Mouse (Mus musculus) embryonic facial prominence, embryonic 15.5 days (tissue): ENCODE data around the gene Nap1l5. TPM values are rescaled to one million over a fixed set of nuclear protein-coding genes. Genes with fewer than 3 reads are reported as not detected.

ENCODE experiments used
- ATAC-seq: fragments of 200-750 bp; cut with Nextera tagmentation; 2 replicates; pipeline ENCODE4 v1.8.0; 2017; ENCODE audit warnings: low read depth, moderate TSS enrichment; ENCODE audit not compliant: insufficient number of reproducible peaks, low FRiP score, low TSS enrichment
- H3K27ac ChIP-seq: fragments of 300-500 bp; sonication (generic); replicated peaks from 2 replicates; pipeline ENCODE4 v1.5.1; 2015; ENCODE audit warnings: mild to moderate bottlenecking, inconsistent platforms
- H3K27me3 ChIP-seq: fragments of 300-500 bp; sonication (generic); 2 replicates; pipeline ENCODE4 v1.6.1; 2015; ENCODE audit warnings: inconsistent platforms
- H3K36me3 ChIP-seq: fragments of 300-500 bp; sonication (generic); 2 replicates; pipeline ENCODE4 v1.6.1; 2015; ENCODE audit warnings: mild to moderate bottlenecking, inconsistent platforms
- H3K4me1 ChIP-seq: fragments of 300-500 bp; sonication (generic); 2 replicates; pipeline ENCODE4 v1.6.1; 2015; ENCODE audit warnings: inconsistent platforms
- H3K4me2 ChIP-seq: fragments of 300-500 bp; sonication (generic); replicated peaks from 2 replicates; pipeline ENCODE4 v1.6.1; 2015; ENCODE audit warnings: mild to moderate bottlenecking, inconsistent platforms
- H3K4me3 ChIP-seq: fragments of 300-500 bp; sonication (generic); replicated peaks from 2 replicates; pipeline ENCODE4 v1.5.1; 2015; ENCODE audit warnings: mild to moderate bottlenecking, inconsistent platforms
- H3K9ac ChIP-seq: fragments of 300-500 bp; sonication (generic); 2 replicates; pipeline ENCODE4 v1.6.1; 2015; ENCODE audit warnings: inconsistent platforms
- H3K9me3 ChIP-seq: fragments of 300-500 bp; sonication (generic); replicated peaks from 2 replicates; pipeline ENCODE4 v1.6.1; 2016; ENCODE audit warnings: inconsistent platforms
- WGBS: fragments of 180-500 bp; shearing (Covaris S2); methylation state at CpG from one replicate; pipeline ENCODE4 v1.1.7; 2015; 5-methylcytosine and 5-hydroxymethylcytosine counted together
- polyA plus RNA-seq: library from polyadenylated mRNA; unstranded; fragments of >200 nt; fragmentation: Nextera tagmentation; extraction: Ambion mirVana; gene quantifications from 2 replicates; pipeline ENCODE4 v1.2.1, GENCODE M21; 2015

The Nap1l5 gene
- polyA plus RNA-seq, 1 experiment from 2014 or later, result 4.9 TPM

DNA sequence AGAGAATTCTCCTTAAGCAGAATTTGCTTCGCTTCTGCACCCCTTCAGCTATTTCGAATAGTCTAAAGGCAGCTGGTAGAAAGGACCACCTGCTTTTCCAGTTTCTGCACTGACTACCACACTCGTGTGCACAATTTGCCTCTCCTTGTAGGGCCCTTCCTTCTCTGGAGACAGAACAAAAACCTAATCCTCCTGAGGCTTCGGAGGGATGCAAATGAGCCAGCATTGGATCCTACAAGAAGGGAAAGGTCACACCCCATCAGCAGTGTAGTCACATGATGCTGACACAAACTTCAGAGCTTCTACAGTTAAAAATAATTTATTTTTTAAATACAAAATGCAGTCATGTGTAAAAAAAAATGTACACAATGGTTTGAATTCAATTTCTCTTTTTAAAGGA, 24.3 kb upstream of the Nap1l5 start:
- Histone ChIP-seq H3K4me2 (no peak overlapping the region), H3K36me3 (no peaks in the 10 kb centered on the region), H3K27me3 (no peaks in the 10 kb centered on the region), H3K9me3 (no peaks in the 10 kb centered on the region), H3K27ac (no peak overlapping the region), H3K9ac (no peak overlapping the region), H3K4me3 (no peak overlapping the region), H3K4me1 (no peaks in the 10 kb centered on the region)
- 77% methylated on average over 4 of the region's 4 CpGs for WGBS
- ATAC-seq, result no peak

DNA sequence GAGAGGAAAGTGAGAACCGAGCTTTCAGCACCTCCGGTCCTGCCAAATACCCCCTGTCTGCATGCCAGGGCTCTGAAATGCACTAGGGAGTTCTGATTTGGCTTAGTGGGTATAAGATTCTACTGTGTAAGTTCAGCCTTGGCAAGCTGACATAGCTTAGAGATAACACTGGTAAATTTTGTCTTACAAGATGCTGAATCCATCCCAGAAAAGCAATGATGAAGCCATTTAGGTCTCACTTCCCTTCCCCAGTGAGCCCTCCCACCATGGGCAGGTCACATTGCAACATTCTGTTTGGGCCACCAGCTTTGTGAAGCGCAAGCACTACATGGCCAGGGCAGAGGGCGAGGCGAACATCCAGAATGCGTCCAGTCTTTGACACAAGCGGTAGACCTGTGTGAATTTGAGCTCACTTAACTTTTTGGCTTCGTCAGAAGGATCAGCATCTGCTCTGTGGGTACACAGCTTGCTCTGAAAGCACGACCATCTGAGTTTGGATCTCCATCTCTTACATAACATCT, 23.1 kb upstream of the Nap1l5 start:
- Histone ChIP-seq H3K9ac (no peak overlapping the region), H3K36me3 (no peaks in the 10 kb centered on the region), H3K27me3 (no peaks in the 10 kb centered on the region), H3K27ac (no peak overlapping the region), H3K4me1 (no peaks in the 10 kb centered on the region), H3K4me3 (no peak overlapping the region), H3K9me3 (no peaks in the 10 kb centered on the region), H3K4me2 (no peak overlapping the region)
- WGBS, result 75% methylated on average over 9 of the region's 9 CpGs
- ATAC-seq, result no peak

DNA sequence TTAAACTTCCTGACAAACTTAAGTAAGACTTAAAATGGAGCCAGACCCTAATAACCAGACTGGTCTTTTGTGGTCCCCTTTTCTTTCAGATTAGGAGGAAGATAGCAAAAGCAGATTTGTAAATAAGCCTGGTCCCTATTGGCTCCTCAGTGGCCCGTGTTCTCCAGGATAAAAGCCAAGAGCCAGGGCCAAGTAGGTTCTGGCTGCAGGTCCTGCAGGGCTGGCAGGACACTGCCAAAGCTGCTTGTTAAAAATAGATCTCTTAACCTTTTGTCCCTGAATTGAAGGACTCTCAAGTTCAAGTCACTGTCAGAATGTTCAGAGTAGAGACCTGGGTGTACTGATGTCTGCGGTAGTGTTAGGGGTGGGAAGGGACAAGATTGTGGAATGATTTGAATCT, 21.0 kb upstream of the Nap1l5 start:
- 63% methylated on average over 2 of the region's 2 CpGs for WGBS
- Histone ChIP-seq H3K4me2 (no peak overlapping the region), H3K4me3 (no peak overlapping the region), H3K9me3 (no peaks in the 10 kb centered on the region), H3K4me1 (no peaks in the 10 kb centered on the region), H3K9ac (no peak overlapping the region), H3K27ac (no peak overlapping the region), H3K36me3 (no peaks in the 10 kb centered on the region), H3K27me3 (no peaks in the 10 kb centered on the region)
- no peak for ATAC-seq

DNA sequence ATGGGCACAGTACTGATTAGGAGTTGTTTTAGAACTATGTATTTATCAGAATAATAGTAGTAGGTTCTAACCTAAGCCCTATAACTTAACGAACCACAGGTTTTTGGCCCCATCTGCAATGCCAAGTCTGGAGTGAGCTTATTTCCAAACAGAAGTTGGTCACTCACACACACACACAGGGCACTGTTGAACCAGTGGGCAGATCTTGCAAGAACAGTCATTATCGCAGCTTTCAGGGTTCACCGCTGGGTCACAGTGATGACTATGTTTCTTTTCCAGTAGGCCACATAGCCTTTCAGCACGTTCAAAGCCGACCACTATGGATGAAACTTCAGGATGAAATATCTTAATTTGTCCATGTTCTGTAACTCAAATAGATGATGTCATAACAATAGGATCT, 15.6 kb upstream of the Nap1l5 start:
- no peaks in the 10 kb centered on the region for H3K36me3 ChIP-seq
- no peak overlapping the region for H3K27ac ChIP-seq
- H3K9ac ChIP-seq, result no peak overlapping the region
- H3K4me3 ChIP-seq, result no peak overlapping the region
- 80% methylated on average over 5 of the region's 5 CpGs for WGBS
- H3K9me3 ChIP-seq, result no peaks in the 10 kb centered on the region
- no peaks in the 10 kb centered on the region for H3K27me3 ChIP-seq
- no peak overlapping the region for H3K4me2 ChIP-seq
- no peaks in the 10 kb centered on the region for H3K4me1 ChIP-seq
- no peak for ATAC-seq

DNA sequence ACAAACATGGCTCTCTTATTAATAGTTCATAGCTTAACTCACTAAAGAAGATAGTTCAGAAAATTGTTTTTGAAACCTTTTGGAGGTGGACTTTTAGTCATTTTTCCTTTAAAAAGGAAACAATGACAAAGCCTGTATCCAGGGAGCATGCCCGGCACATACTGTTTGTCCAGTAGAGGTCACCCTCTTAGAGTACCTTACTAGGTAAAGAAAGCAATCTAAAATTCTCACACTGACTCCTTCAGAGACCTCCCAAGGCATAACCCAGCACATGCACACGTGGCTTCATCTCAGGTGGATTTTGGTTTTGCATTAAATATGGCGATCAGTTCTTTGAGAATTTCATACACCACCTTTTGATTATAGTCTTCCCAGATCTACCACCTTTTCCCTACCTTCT, 14.7 kb upstream of the Nap1l5 start:
- Histone ChIP-seq H3K27me3 (no peaks in the 10 kb centered on the region), H3K36me3 (no peaks in the 10 kb centered on the region), H3K4me3 (no peak overlapping the region), H3K4me2 (no peak overlapping the region), H3K9ac (no peak overlapping the region), H3K4me1 (no peaks in the 10 kb centered on the region), H3K27ac (no peak overlapping the region), H3K9me3 (no peaks in the 10 kb centered on the region)
- ATAC-seq, result no peak
- WGBS, result 47% methylated on average over 3 of the region's 3 CpGs

DNA sequence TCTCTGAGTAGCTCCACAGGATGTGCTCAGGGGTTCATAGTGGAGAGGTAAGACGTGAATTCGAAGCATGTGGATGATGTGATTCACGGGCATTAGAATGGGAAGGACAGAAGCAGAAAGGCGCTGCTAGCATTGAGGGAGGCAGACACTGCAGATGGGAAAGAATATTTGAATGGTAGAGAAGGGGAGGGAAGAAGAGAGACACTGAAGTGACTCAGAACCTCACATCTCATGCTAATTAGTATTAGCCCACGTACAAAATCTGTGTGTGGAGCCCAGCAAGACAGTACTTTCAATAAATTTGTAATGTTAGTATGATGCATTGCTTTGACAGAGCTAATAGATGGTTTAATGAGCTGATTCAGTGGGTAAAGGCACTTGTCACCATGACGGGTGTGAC, 13.9 kb upstream of the Nap1l5 start:
- Histone ChIP-seq H3K4me1 (no peaks in the 10 kb centered on the region), H3K4me3 (no peak overlapping the region), H3K27ac (no peak overlapping the region)

DNA sequence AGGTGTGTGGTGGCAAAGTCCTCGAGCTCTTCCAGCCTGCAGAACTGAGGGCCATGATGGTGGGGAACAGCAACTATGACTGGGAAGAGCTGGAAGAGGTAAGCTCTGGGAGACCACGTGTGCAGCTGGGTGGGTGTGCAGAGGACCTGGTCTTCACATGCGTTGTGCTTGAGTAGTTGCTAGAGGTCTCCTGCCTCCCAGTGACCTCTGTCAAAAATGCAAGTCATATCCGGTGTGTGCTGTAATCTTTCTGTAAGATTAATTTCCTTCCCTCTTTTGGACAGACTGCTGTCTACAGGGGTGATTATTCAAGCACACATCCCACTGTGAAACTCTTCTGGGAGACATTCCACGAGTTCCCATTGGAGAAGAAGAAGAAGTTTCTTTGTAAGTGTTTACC, 9.6 kb upstream of the Nap1l5 start:
- H3K4me3 ChIP-seq, result no peak overlapping the region
- H3K9ac ChIP-seq, result no peak overlapping the region
- H3K4me2 ChIP-seq, result no peak overlapping the region
- H3K9me3 ChIP-seq, result no peaks in the 10 kb centered on the region
- no peak overlapping the region for H3K27ac ChIP-seq
- 80% methylated on average over 5 of the region's 5 CpGs for WGBS
- no peak for ATAC-seq
- H3K4me1 ChIP-seq, result no peaks in the 10 kb centered on the region
- H3K27me3 ChIP-seq, result no peaks in the 10 kb centered on the region
- H3K36me3 ChIP-seq, result no peaks in the 10 kb centered on the region

More for the DNA sequence above, 13.9 kb upstream of the Nap1l5 start:
- Histone ChIP-seq H3K9ac (no peak overlapping the region), H3K4me2 (no peak overlapping the region), H3K27me3 (no peaks in the 10 kb centered on the region), H3K36me3 (no peaks in the 10 kb centered on the region), H3K9me3 (no peaks in the 10 kb centered on the region)
- 81% methylated on average over 6 of the region's 6 CpGs for WGBS
- no peak for ATAC-seq

DNA sequence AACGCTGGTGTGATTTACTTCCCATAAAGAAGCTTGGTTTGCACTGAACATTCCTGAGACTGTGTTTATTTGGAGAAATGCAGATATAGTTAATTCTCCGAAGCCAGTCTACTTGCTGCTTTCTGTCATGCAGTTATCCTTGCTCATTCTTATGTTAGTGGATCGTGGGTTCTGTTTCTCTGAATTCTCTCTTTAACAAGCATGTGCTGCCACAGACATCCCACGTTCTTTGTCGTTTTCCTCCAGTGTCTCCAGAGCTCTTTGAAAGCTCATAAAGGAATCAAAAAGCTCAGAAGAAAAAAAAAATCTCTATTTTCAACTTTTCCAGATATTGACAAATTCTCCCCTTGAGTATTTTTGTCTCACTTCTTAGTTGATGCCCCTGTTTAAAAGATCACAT, 7.1 kb upstream of the Nap1l5 start:
- Histone ChIP-seq H3K4me3 (no peak overlapping the region), H3K27me3 (no peaks in the 10 kb centered on the region), H3K27ac (no peak overlapping the region), H3K9me3 (no peaks in the 10 kb centered on the region), H3K9ac (no peak overlapping the region), H3K4me1 (no peaks in the 10 kb centered on the region), H3K4me2 (no peak overlapping the region), H3K36me3 (no peaks in the 10 kb centered on the region)
- ATAC-seq, result no peak
- 63% methylated on average over 5 of the region's 5 CpGs for WGBS

DNA sequence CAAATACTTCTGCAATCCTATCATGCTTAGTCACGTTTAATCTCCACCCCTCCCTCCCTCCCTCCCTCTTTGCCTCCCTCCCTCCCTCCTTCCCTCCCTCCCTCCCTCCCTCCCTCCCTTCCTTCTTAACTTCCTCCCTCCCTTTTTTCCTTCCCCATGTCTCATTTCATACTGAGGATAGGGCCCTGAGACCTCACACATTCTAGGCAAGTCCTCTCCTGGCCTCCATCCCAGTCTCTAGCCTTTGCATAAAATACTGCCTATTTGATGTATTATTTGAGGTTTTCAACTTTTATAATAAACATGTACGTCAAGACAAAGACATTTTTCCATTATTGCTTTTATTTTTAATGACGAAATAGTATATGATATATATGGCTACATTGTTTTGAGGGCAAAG, 6.7 kb upstream of the Nap1l5 start:
- WGBS, result 68% methylated on average over 3 of the region's 3 CpGs
- no peak overlapping the region for H3K27ac ChIP-seq
- no peaks in the 10 kb centered on the region for H3K9me3 ChIP-seq
- no peak overlapping the region for H3K4me2 ChIP-seq
- no peaks in the 10 kb centered on the region for H3K27me3 ChIP-seq
- no peak for ATAC-seq
- H3K4me3 ChIP-seq, result no peak overlapping the region
- H3K36me3 ChIP-seq, result no peaks in the 10 kb centered on the region
- H3K4me1 ChIP-seq, result no peaks in the 10 kb centered on the region
- no peak overlapping the region for H3K9ac ChIP-seq

DNA sequence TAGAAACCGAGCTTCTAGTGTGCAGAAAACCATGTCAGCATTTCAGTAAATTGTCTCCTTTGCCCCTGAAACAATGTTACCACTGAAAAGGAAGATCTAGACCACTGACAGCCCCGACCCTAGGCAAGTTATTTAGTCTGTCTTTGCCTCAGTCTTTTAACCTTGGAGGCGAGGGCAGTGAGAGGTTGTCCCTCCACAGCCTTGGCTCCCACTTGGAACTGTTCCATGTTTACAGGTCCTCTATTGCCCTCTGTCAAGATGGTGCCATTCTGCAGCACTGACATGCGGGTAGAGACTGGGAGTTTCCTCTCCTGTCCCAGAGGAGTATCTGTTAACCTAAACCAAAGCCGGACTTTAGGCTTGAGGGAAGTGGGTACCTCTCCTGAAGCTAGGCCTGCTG, 6.0 kb upstream of the Nap1l5 start:
- Histone ChIP-seq H3K36me3 (no peaks in the 10 kb centered on the region), H3K4me1 (no peaks in the 10 kb centered on the region), H3K27me3 (no peaks in the 10 kb centered on the region), H3K4me2 (no peak overlapping the region), H3K4me3 (no peak overlapping the region), H3K27ac (no peak overlapping the region), H3K9me3 (no peaks in the 10 kb centered on the region), H3K9ac (no peak overlapping the region)
- ATAC-seq, result no peak
- WGBS, result 68% methylated on average over 5 of the region's 5 CpGs

DNA sequence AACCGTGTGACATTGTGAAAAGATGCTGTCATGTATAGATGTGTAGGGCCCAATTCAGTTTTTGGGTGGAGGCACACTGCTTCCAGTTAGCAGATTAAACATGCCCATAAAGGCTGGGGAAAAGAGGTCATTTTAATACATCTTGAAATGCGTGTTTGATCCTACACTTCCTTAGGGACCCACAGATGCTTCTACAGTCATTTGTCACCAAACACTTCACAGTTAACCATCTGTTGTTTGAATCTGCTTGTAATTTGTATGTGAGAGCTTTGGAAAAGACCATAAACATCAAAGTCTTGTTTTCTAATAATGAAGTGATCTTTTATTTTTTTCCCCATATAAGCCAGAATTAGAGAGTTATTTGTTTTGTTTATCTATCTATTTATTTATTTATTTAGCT, 915 bp upstream of the Nap1l5 start:
- Histone ChIP-seq H3K27me3 (no peaks in the 10 kb centered on the region), H3K36me3 (peaks cover 9% of the 10 kb centered on the region; the same call in 1 of the 2 replicates)
- no peak for ATAC-seq

DNA sequence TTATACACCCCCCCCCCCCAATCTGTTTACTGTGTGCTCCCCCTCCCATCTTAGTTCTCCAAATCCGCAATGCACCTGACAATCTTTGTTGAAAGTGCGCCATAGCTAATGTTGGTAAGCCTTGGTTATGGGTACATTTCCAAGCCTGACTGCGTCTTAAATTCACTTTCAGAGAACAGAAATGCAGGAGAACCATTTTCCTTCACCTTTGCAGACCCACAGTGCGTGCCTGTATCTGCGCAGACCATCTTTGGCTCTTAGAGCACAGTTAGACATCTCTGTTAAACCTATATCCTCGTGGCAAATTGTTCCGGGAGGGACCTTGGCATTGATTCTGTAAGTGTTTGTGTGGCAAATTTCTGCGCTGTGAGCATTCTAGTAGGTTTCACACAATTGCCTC, 460 bp upstream of the Nap1l5 start:
- no peak for ATAC-seq
- Histone ChIP-seq H3K9ac (no peak overlapping the region), H3K27ac (no peak overlapping the region), H3K36me3 (peaks cover 9% of the 10 kb centered on the region; the same call in 1 of the 2 replicates), H3K4me2 (peak overlapping the region; percentile 69), H3K27me3 (no peaks in the 10 kb centered on the region), H3K9me3 (0 out of 2 replicates have a peak, but pooled peaks cover 6% of the 10 kb centered on the region), H3K4me3 (peak overlapping the region; percentile 46; the same call in 1 of the 2 replicates), H3K4me1 (0 out of 2 replicates have a peak, but pooled peaks cover 5% of the 10 kb centered on the region)
- WGBS, result 82% methylated on average over 8 of the region's 8 CpGs

More for the DNA sequence above, 915 bp upstream of the Nap1l5 start:
- Histone ChIP-seq H3K9ac (no peak overlapping the region), H3K4me3 (no peak overlapping the region), H3K4me2 (no peak overlapping the region), H3K4me1 (0 out of 2 replicates have a peak, but pooled peaks cover 5% of the 10 kb centered on the region), H3K27ac (no peak overlapping the region), H3K9me3 (0 out of 2 replicates have a peak, but pooled peaks cover 6% of the 10 kb centered on the region)
- WGBS, result 76% methylated on average over 2 of the region's 2 CpGs
